Comparison of ENCODE assay signal across 18 mouse cellular contexts in the genomic region with DNA sequence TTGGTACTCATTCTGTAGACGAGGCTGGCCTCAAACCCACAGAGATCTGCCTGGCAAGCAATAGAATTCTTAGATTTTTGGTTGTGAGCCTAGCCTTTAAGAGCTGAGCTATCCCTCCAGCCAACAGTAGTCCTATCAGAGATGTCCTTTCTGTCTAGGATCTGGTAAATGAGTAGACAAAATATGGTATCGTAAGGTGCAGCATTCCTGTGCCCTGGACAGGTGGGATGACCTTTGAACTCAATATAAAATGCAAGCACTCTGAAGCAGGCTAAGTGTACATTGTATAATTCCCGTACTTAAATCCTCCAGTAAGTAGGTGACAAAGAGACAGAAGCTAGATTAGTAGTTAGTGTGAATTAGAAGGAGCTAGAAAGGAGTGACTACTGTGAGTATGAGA.
"Had no signal": no experiment of that assay in that cellular context is flagged by ENCODE, and none has a peak within 500 bp of the region (broad histone marks: within the 10 kb centered on the region; RNA-seq: fewer than 3 reads in every experiment).

No protein-coding gene starts in this region.

- H3K9me3 ChIP-seq: midbrain, embryonic 10.5 days; midbrain, embryonic 12.5 days; neural tube, embryonic 13.5 days; neural tube, embryonic 15.5 days had no signal

- H3K27ac ChIP-seq: midbrain, embryonic 10.5 days; midbrain, embryonic 12.5 days; neural tube, embryonic 13.5 days; neural tube, embryonic 15.5 days had no signal

- H3K9ac ChIP-seq: lung, embryonic 14.5 days; midbrain, embryonic 12.5 days; neural tube, embryonic 13.5 days; neural tube, embryonic 15.5 days had no signal

- DNase-seq: lung, adult 18-20 months; lung, embryonic 14.5 days; lung, postnatal 10 days; lung, postnatal 4 days; midbrain, embryonic 14.5 days; retina, postnatal 1 day; right cerebral cortex, adult 18-20 months; right cerebral cortex, postnatal 25 days; right cerebral cortex, postnatal 4 days; spleen, adult 18-20 months; thymus, adult 18-20 months; thymus, postnatal 14 days had no signal

- H3K4me1 ChIP-seq: midbrain, embryonic 10.5 days; midbrain, embryonic 12.5 days; neural tube, embryonic 13.5 days; neural tube, embryonic 15.5 days had no signal

- H3K4me2 ChIP-seq: lung, embryonic 14.5 days; midbrain, embryonic 12.5 days; neural tube, embryonic 13.5 days; neural tube, embryonic 15.5 days had no signal

- H3K27me3 ChIP-seq: midbrain, embryonic 12.5 days; neural tube, embryonic 13.5 days; neural tube, embryonic 15.5 days had no signal

- ATAC-seq: midbrain, embryonic 16.5 days had no signal

- H3K4me3 ChIP-seq: midbrain, embryonic 10.5 days; midbrain, embryonic 12.5 days; myocyte; neural tube, embryonic 13.5 days; neural tube, embryonic 15.5 days had no signal
